In genomic region chr14:55885114-55885790, GRCm38 (mm10) we compare ENCODE assay signal across 8 mouse cellular contexts. TPM values are rescaled to one million over a fixed set of nuclear protein-coding genes. Genes with fewer than 3 reads are reported as not detected.
DNase-seq lines count a peak whose midpoint lies in the region; ATAC-seq and TF ChIP-seq lines count a peak whose summit lies in the region.

No protein-coding gene starts in this region.

- H3K4me1 ChIP-seq in kidney, embryonic 15.5 days = peaks cover 36% of the 10 kb centered on the region
- H3K4me1 ChIP-seq in MEL (ENCODE audit: control insufficient read depth in 1 of 2, insufficient read depth in 2 of 2, low read length in 2 of 2) = peaks cover 4 to 25% of the 10 kb centered on the region in 2 experiments
- H3K4me1 ChIP-seq in midbrain, embryonic 12.5 days = peaks cover 27% of the 10 kb centered on the region

- TF ChIP-seq POLR2A in MEL (IDR thresholded peaks at IDR 0.05; ENCODE audit: control insufficient read depth in 1 of 2, insufficient read depth in 1 of 2, low read depth in 1 of 2, low read length in 2 of 2, poor library complexity in 1 of 2) = no peak

- TF ChIP-seq RAD21 in MEL (IDR thresholded peaks at IDR 0.05; ENCODE audit: low read depth, low read length) = no peak

- H3K4me3 ChIP-seq in kidney, embryonic 15.5 days (replicated peaks) = peak overlapping the region; percentile 81
- peak overlapping the region; percentile 63 to 90 for H3K4me3 ChIP-seq in MEL (ENCODE audit: control insufficient read depth in 1 of 2, insufficient read depth in 1 of 2, low read depth in 2 of 2, low read length in 2 of 2)
- peak overlapping the region; percentile 90 for H3K4me3 ChIP-seq in midbrain, embryonic 12.5 days

- H3K27me3 ChIP-seq in kidney, embryonic 15.5 days = no peaks in the 10 kb centered on the region
- no peaks in the 10 kb centered on the region for H3K27me3 ChIP-seq in MEL (ENCODE audit: control insufficient read depth in 1 of 2, insufficient read depth in 2 of 2, low read length in 2 of 2)
- H3K27me3 ChIP-seq in midbrain, embryonic 12.5 days = peaks cover 8% of the 10 kb centered on the region

- no peak for TF ChIP-seq CTCF in MEL (IDR thresholded peaks at IDR 0.05 in 2 of 3, conservative IDR thresholded peaks at IDR 0.05 in 1 of 3; ENCODE audit: control insufficient read depth in 1 of 3, insufficient read depth in 1 of 3, low read depth in 2 of 3, low read length in 3 of 3, poor library complexity in 1 of 3, severe bottlenecking in 1 of 3)

- H3K4me2 ChIP-seq in kidney, embryonic 15.5 days = peak overlapping the region; percentile 83
- peak overlapping the region; percentile 82 for H3K4me2 ChIP-seq in midbrain, embryonic 12.5 days (replicated peaks)

- ATAC-seq in kidney, embryonic 15.5 days (replicated peaks; ENCODE audit: low FRiP score) = peak; percentile 81
- peak; percentile 75 for ATAC-seq in erythroblast, adult 5-6 weeks (replicated peaks; ENCODE audit: low FRiP score, poor library complexity, severe bottlenecking)
- ATAC-seq in midbrain, embryonic 12.5 days (ENCODE audit: low FRiP score, low read depth) = 0 out of 2 replicates have a peak, but pooled peaks have one; percentile 11

- peak overlapping the region; percentile 87 for H3K9ac ChIP-seq in kidney, embryonic 15.5 days
- H3K9ac ChIP-seq in MEL (ENCODE audit: control insufficient read depth, low read depth, low read length, poor library complexity, severe bottlenecking) = peak overlapping the region; percentile 68
- H3K9ac ChIP-seq in midbrain, embryonic 12.5 days (replicated peaks) = peak overlapping the region; percentile 86

- peak overlapping the region; percentile 99 for H3K27ac ChIP-seq in kidney, embryonic 15.5 days
- peak overlapping the region; percentile 66 for H3K27ac ChIP-seq in MEL (ENCODE audit: control insufficient read depth, low read depth, low read length)
- H3K27ac ChIP-seq in midbrain, embryonic 12.5 days (replicated peaks) = peak overlapping the region; percentile 81

- no peaks in the 10 kb centered on the region for H3K9me3 ChIP-seq in kidney, embryonic 15.5 days (replicated peaks)
- H3K9me3 ChIP-seq in MEL (replicated peaks; ENCODE audit: insufficient read depth, low read length) = no peaks in the 10 kb centered on the region
- no peaks in the 10 kb centered on the region for H3K9me3 ChIP-seq in midbrain, embryonic 12.5 days

- DNase-seq in kidney, adult 11 months = no peak
- DNase-seq in MEL (ENCODE audit: low read depth, low spot score) = peak; percentile 53
- peak; percentile 62 for DNase-seq in induced T-regulatory cell, adult 2 months (ENCODE audit: low read depth)
- DNase-seq in right cerebral cortex, postnatal 14 days = no peak
- no peak for DNase-seq in gastrocnemius, adult 8-10 months (ENCODE audit: low spot score in 2 of 2)

- WGBS in kidney, embryonic 15.5 days = under 1% methylated on average over 26 of the region's 30 CpGs
- under 1% methylated on average over 24 of the region's 30 CpGs for WGBS in midbrain, embryonic 12.5 days

- peaks cover 43% of the 10 kb centered on the region for H3K36me3 ChIP-seq in kidney, embryonic 15.5 days
- H3K36me3 ChIP-seq in MEL (ENCODE audit: control insufficient read depth in 1 of 2, insufficient read depth in 2 of 2, low read length in 2 of 2) = peaks cover 0 to 10% of the 10 kb centered on the region in 2 experiments; a peak in 3 of 4 replicates
- peaks cover 40% of the 10 kb centered on the region for H3K36me3 ChIP-seq in midbrain, embryonic 12.5 days

- no peak for TF ChIP-seq EP300 in MEL (IDR thresholded peaks at IDR 0.05; ENCODE audit: low read depth in 1 of 2, low read length in 2 of 2)

- H3K79me2 ChIP-seq in MEL (ENCODE audit: control insufficient read depth, insufficient read depth, low read length, poor library complexity) = peaks cover 4% of the 10 kb centered on the region

TF ChIP-seq in MEL, 35 proteins besides CTCF, POLR2A, EP300 and RAD21:
- TF ChIP-seq ZKSCAN1 (IDR thresholded peaks at IDR 0.05; ENCODE audit: low read depth, low read length) (no peak), SIN3A (IDR thresholded peaks at IDR 0.05; ENCODE audit: low read length) (0 out of 2 replicates have a peak, but pooled peaks have one; percentile 19)
TF ChIP-seq in MEL: peak in this region for 1.

RNA-seq across cellular contexts. Expression of gene Khnyn, which starts 0.5 kb away (rescaled TPM):
- 18.0 and 19.5 TPM in 2 replicates for polyA plus RNA-seq in kidney, embryonic 15.5 days (2015; fragmentation: Nextera tagmentation; extraction: Ambion mirVana)
- 5.2 and 6.0 TPM in 2 replicates for total RNA-seq in MEL (2012; rRNA removed)
- 10 to 100 TPM in 1 of 2 experiments, not detected in 1; 13.3 TPM for polyA plus RNA-seq in MEL (2012; ENCODE audit: insufficient read depth in 1 of 2, insufficient read length in 2 of 2, low read depth in 1 of 2, low replicate concordance in 2 of 2, missing spikeins in 1 of 2)
- total RNA-seq in erythroblast, adult 5-6 weeks (2015; ENCODE audit: low replicate concordance) = 30.7 and 36.4 TPM in 2 replicates
- total RNA-seq in erythroblast, adult 5-6 weeks (2017; ENCODE audit: low replicate concordance) = 122 and 126 TPM in 2 replicates
- 21.5 and 22.4 TPM in 2 replicates for polyA plus RNA-seq in midbrain, embryonic 12.5 days (2016; fragmentation: Nextera tagmentation; extraction: Ambion mirVana)
- 1 to 10 TPM; 4.4 to 6.3 (median 4.9) TPM for total RNA-seq in gastrocnemius, adult 8-10 months (2022)

RNA-seq across cellular contexts. Expression of gene Cbln3, which starts 1.1 kb away (rescaled TPM):
- 0.33 and 0.65 TPM in 2 replicates for polyA plus RNA-seq in kidney, embryonic 15.5 days (2015; fragmentation: Nextera tagmentation; extraction: Ambion mirVana)
- total RNA-seq in MEL (2012; rRNA removed) = not detected in 2 replicates
- under 1 TPM in 1 of 2 experiments, not detected in 1; 0.19 TPM for polyA plus RNA-seq in MEL (2012; ENCODE audit: insufficient read depth in 1 of 2, insufficient read length in 2 of 2, low read depth in 1 of 2, low replicate concordance in 2 of 2, missing spikeins in 1 of 2)
- not detected in 2 replicates for total RNA-seq in erythroblast, adult 5-6 weeks (2015; ENCODE audit: low replicate concordance)
- total RNA-seq in erythroblast, adult 5-6 weeks (2017; ENCODE audit: low replicate concordance) = 0.14 TPM in 1 of 2 replicates, not detected in the other
- 0.12 and 0.15 TPM in 2 replicates for polyA plus RNA-seq in midbrain, embryonic 12.5 days (2016; fragmentation: Nextera tagmentation; extraction: Ambion mirVana)
- total RNA-seq in gastrocnemius, adult 8-10 months (2022) = not detected

RNA-seq across cellular contexts. Expression of gene Sdr39u1, which starts 14.8 kb away (rescaled TPM):
- 56.6 and 63.8 TPM in 2 replicates for polyA plus RNA-seq in kidney, embryonic 15.5 days (2015; fragmentation: Nextera tagmentation; extraction: Ambion mirVana)
- total RNA-seq in MEL (2012; rRNA removed) = 1.1 TPM in 2 replicates
- polyA plus RNA-seq in MEL (2012; ENCODE audit: insufficient read depth in 1 of 2, insufficient read length in 2 of 2, low read depth in 1 of 2, low replicate concordance in 2 of 2, missing spikeins in 1 of 2) = 1 to 10 TPM in 1 of 2 experiments, not detected in 1; 2.3 TPM
- 1.3 TPM in 2 replicates for total RNA-seq in erythroblast, adult 5-6 weeks (2015; ENCODE audit: low replicate concordance)
- total RNA-seq in erythroblast, adult 5-6 weeks (2017; ENCODE audit: low replicate concordance) = 3.5 and 10.6 TPM in 2 replicates
- 41.3 and 44.6 TPM in 2 replicates for polyA plus RNA-seq in midbrain, embryonic 12.5 days (2016; fragmentation: Nextera tagmentation; extraction: Ambion mirVana)
- total RNA-seq in gastrocnemius, adult 8-10 months (2022) = 100 to 1,000 TPM; 137 to 151 (median 145) TPM

RNA-seq across cellular contexts. Expression of gene Nynrin, which starts 31.4 kb away (rescaled TPM):
- 20.7 and 22.4 TPM in 2 replicates for polyA plus RNA-seq in kidney, embryonic 15.5 days (2015; fragmentation: Nextera tagmentation; extraction: Ambion mirVana)
- not detected in 2 replicates for total RNA-seq in MEL (2012; rRNA removed)
- polyA plus RNA-seq in MEL (2012; ENCODE audit: insufficient read depth in 1 of 2, insufficient read length in 2 of 2, low read depth in 1 of 2, low replicate concordance in 2 of 2, missing spikeins in 1 of 2) = not detected
- total RNA-seq in erythroblast, adult 5-6 weeks (2015; ENCODE audit: low replicate concordance) = 0.38 and 0.84 TPM in 2 replicates
- 0.42 and 0.77 TPM in 2 replicates for total RNA-seq in erythroblast, adult 5-6 weeks (2017; ENCODE audit: low replicate concordance)
- 27.6 and 28.0 TPM in 2 replicates for polyA plus RNA-seq in midbrain, embryonic 12.5 days (2016; fragmentation: Nextera tagmentation; extraction: Ambion mirVana)
- total RNA-seq in gastrocnemius, adult 8-10 months (2022) = 1 to 10 TPM; 1.2 to 3.6 (median 1.9) TPM

RNA-seq across cellular contexts. Expression of gene Cma1, which starts 59.2 kb away (rescaled TPM):
- 2.1 and 2.6 TPM in 2 replicates for polyA plus RNA-seq in kidney, embryonic 15.5 days (2015; fragmentation: Nextera tagmentation; extraction: Ambion mirVana)
- 0.19 TPM in 1 of 2 replicates, not detected in the other for total RNA-seq in MEL (2012; rRNA removed)
- polyA plus RNA-seq in MEL (2012; ENCODE audit: insufficient read depth in 1 of 2, insufficient read length in 2 of 2, low read depth in 1 of 2, low replicate concordance in 2 of 2, missing spikeins in 1 of 2) = under 1 TPM in 1 of 2 experiments, not detected in 1; 0.13 TPM
- not detected in 2 replicates for total RNA-seq in erythroblast, adult 5-6 weeks (2015; ENCODE audit: low replicate concordance)
- total RNA-seq in erythroblast, adult 5-6 weeks (2017; ENCODE audit: low replicate concordance) = not detected in 2 replicates
- not detected in 2 replicates for polyA plus RNA-seq in midbrain, embryonic 12.5 days (2016; fragmentation: Nextera tagmentation; extraction: Ambion mirVana)
- 1 to 10 TPM in 3 of 4 experiments, under 1 TPM in 1; 0.99 to 5.3 (median 1.8) TPM for total RNA-seq in gastrocnemius, adult 8-10 months (2022)

Comparison
In these comparisons a context has a peak if more than half of its experiments do, and no peak if none do; other contexts are left out.
1. ATAC-seq: peak in every context shown above with its lines; median percentile 81 in kidney, embryonic 15.5 days; 75 in erythroblast, adult 5-6 weeks; 11 in midbrain, embryonic 12.5 days.
2. DNase-seq: peak in MEL (single experiment) and induced T-regulatory cell, adult 2 months (single experiment); none in kidney, adult 11 months (single experiment), right cerebral cortex, postnatal 14 days (single experiment) and gastrocnemius, adult 8-10 months (0 of 2).
3. RNA of gene Sdr39u1, which starts 14.8 kb away (total RNA-seq): 137 to 151 TPM in gastrocnemius, adult 8-10 months; 1.3 to 10.6 TPM in erythroblast, adult 5-6 weeks and 1.1 TPM in MEL; every median in the first group is over 10 times any median in the second.
4. Peak in every context shown above with its lines, with median percentiles within 50 percentile points of each other: H3K27ac ChIP-seq, H3K4me3 ChIP-seq and H3K9ac ChIP-seq.